Mouse (Mus musculus) megakaryocyte, embryonic 14.5 days (primary cell): ENCODE data around the gene Ndufc2. TPM values are rescaled to one million over a fixed set of nuclear protein-coding genes. Genes with fewer than 3 reads are reported as not detected.
"Not testable (repeated sequence)": the region's sequence is repeated elsewhere in the genome, so short reads cannot be mapped to it uniquely, and the experiment has no call there.

ENCODE experiments used
- H3K27me3 ChIP-seq: replicated peaks from 2 replicates; pipeline ENCODE3; 2012; ENCODE audit warnings: inconsistent platforms
- H3K36me3 ChIP-seq: replicated peaks from 2 replicates; pipeline ENCODE3; 2012; ENCODE audit warnings: low read length, inconsistent platforms, mixed read lengths
- H3K4me1 ChIP-seq: 2 replicates; pipeline ENCODE4 v1.6.1; 2012; ENCODE audit warnings: inconsistent platforms
- H3K4me3 ChIP-seq: replicated peaks from 2 replicates; pipeline ENCODE3; 2012; ENCODE audit warnings: moderate library complexity, mild to moderate bottlenecking, inconsistent platforms
- H3K9me3 ChIP-seq: 2 replicates; pipeline ENCODE4 v1.6.1; 2012; ENCODE audit warnings: inconsistent platforms
- FLI1 ChIP-seq: IDR thresholded peaks from 2 replicates; pipeline ENCODE4 v1.6.1; 2012; ENCODE audit warnings: low read length, inconsistent platforms, mixed read lengths
- GATA1 ChIP-seq: IDR thresholded peaks from 3 replicates; pipeline ENCODE4 v1.6.1; 2012; ENCODE audit warnings: mixed read lengths, low read length, inconsistent platforms, borderline replicate concordance
- polyA plus RNA-seq: library from polyadenylated mRNA; stranded (reverse); fragments of >175 nt; gene quantifications from 2 replicates; pipeline ENCODE4 v1.2.3, GENCODE M21; 2012; ENCODE audit warnings: low replicate concordance; ENCODE audit not compliant: insufficient read depth

Gene Ndufc2
- polyA plus RNA-seq, 1 experiment: 191 TPM

- Histone ChIP-seq H3K9me3 (no peaks in the 10 kb centered on the region), H3K4me3 (no peak overlapping the region), H3K36me3 (no peaks in the 10 kb centered on the region), H3K4me1 (peaks cover 36% of the 10 kb centered on the region), H3K27me3 (peaks cover 31% of the 10 kb centered on the region)
- TF ChIP-seq FLI1 (no peak), GATA1 (no peak)
Observed at GRCm38 (mm10) chr7:97420958-97421651, 21.3 kb downstream of the Ndufc2 start.

GRCm38 (mm10) chr7:97423754-97424153 lies 24.0 kb downstream of the Ndufc2 start:
- H3K36me3 ChIP-seq: no peaks in the 10 kb centered on the region
- peaks cover 33% of the 10 kb centered on the region for H3K4me1 ChIP-seq
- no peak overlapping the region for H3K4me3 ChIP-seq
- H3K9me3 ChIP-seq: no peaks in the 10 kb centered on the region
- H3K27me3 ChIP-seq: peaks cover 13% of the 10 kb centered on the region
- TF ChIP-seq GATA1: no peak
- no peak for TF ChIP-seq FLI1

- Histone ChIP-seq H3K36me3 (no peaks in the 10 kb centered on the region), H3K4me3 (no peak overlapping the region), H3K9me3 (no peaks in the 10 kb centered on the region), H3K27me3 (peaks cover 10% of the 10 kb centered on the region), H3K4me1 (peaks cover 28% of the 10 kb centered on the region)
- TF ChIP-seq GATA1 (no peak), FLI1 (no peak)
Observed at GRCm38 (mm10) chr7:97424621-97425245, 24.9 kb downstream of the Ndufc2 start.

GRCm38 (mm10) chr7:97426566-97426965 lies 26.8 kb downstream of the Ndufc2 start:
- TF ChIP-seq FLI1 (no peak), GATA1 (no peak)
- Histone ChIP-seq H3K4me3 (no peak overlapping the region), H3K9me3 (no peaks in the 10 kb centered on the region), H3K27me3 (peaks cover 10% of the 10 kb centered on the region), H3K4me1 (peaks cover 18% of the 10 kb centered on the region), H3K36me3 (no peaks in the 10 kb centered on the region)

- Histone ChIP-seq H3K27me3 (peaks cover 10% of the 10 kb centered on the region), H3K36me3 (no peaks in the 10 kb centered on the region), H3K9me3 (no peaks in the 10 kb centered on the region), H3K4me3 (no peak overlapping the region), H3K4me1 (peaks cover 13% of the 10 kb centered on the region)
- TF ChIP-seq FLI1 (no peak), GATA1 (no peak)
Observed at GRCm38 (mm10) chr7:97427296-97427695, 27.5 kb downstream of the Ndufc2 start.

GRCm38 (mm10) chr7:97427778-97428420 lies 28.1 kb downstream of the Ndufc2 start:
- TF ChIP-seq FLI1: no peak
- TF ChIP-seq GATA1: no peak
- no peaks in the 10 kb centered on the region for H3K36me3 ChIP-seq
- no peaks in the 10 kb centered on the region for H3K9me3 ChIP-seq
- peaks cover 7% of the 10 kb centered on the region for H3K27me3 ChIP-seq
- H3K4me3 ChIP-seq: no peak overlapping the region
- H3K4me1 ChIP-seq: peaks cover 13% of the 10 kb centered on the region

GRCm38 (mm10) chr7:97429705-97430104 lies 29.9 kb downstream of the Ndufc2 start:
- no peaks in the 10 kb centered on the region for H3K9me3 ChIP-seq
- no peaks in the 10 kb centered on the region for H3K36me3 ChIP-seq
- H3K4me3 ChIP-seq: no peak overlapping the region
- H3K27me3 ChIP-seq: no peaks in the 10 kb centered on the region
- H3K4me1 ChIP-seq: peaks cover 18% of the 10 kb centered on the region
- no peak for TF ChIP-seq FLI1
- no peak for TF ChIP-seq GATA1

GRCm38 (mm10) chr7:97433517-97433916 lies 33.7 kb downstream of the Ndufc2 start:
- H3K36me3 ChIP-seq, H3K4me1 ChIP-seq, H3K9me3 ChIP-seq, H3K4me3 ChIP-seq, H3K27me3 ChIP-seq: not testable (repeated sequence)

GRCm38 (mm10) chr7:97434517-97434916 lies 34.7 kb downstream of the Ndufc2 start:
- H3K27me3 ChIP-seq: no peaks in the 10 kb centered on the region
- H3K36me3 ChIP-seq: no peaks in the 10 kb centered on the region
- H3K9me3 ChIP-seq: no peaks in the 10 kb centered on the region
- no peak overlapping the region for H3K4me3 ChIP-seq
- peaks cover 6% of the 10 kb centered on the region; the same call in 1 of the 2 replicates for H3K4me1 ChIP-seq
- no peak for TF ChIP-seq FLI1
- no peak for TF ChIP-seq GATA1

- H3K36me3 ChIP-seq: peaks cover 2% of the 10 kb centered on the region
- H3K9me3 ChIP-seq: peaks cover 20% of the 10 kb centered on the region
- no peak for TF ChIP-seq GATA1
- no peak overlapping the region for H3K4me3 ChIP-seq
- no peaks in the 10 kb centered on the region for H3K27me3 ChIP-seq
- peaks cover 10% of the 10 kb centered on the region for H3K4me1 ChIP-seq
Observed at GRCm38 (mm10) chr7:97438986-97439385, 39.2 kb downstream of the Ndufc2 start.
